Mouse (Mus musculus) E14TG2a.4 (cell line): ENCODE measurements at regions not wholly inside any gene's neighbourhood (a gene's known extent, or its start where the extent isn't known, plus 50 kb on each side); places are given as distances from the start of the nearest gene placed in this dataset.
"Not testable (repeated sequence)": the region's sequence is repeated elsewhere in the genome, so short reads cannot be mapped to it uniquely, and the experiment has no call there.

Experiments used
- H3K27me3 ChIP-seq: 2 replicates; pipeline ENCODE4 v1.6.1; 2014; ENCODE audit warnings: low read length, control low read depth; ENCODE audit not compliant: insufficient read depth
- H3K36me3 ChIP-seq: 2 replicates; pipeline ENCODE4 v1.6.1; 2014; ENCODE audit warnings: low read length, control low read depth; ENCODE audit not compliant: insufficient read depth
- H3K4me1 ChIP-seq: replicated peaks from 2 replicates; pipeline ENCODE4 v1.6.1; 2014; ENCODE audit warnings: low read depth, low read length, control low read depth
- H3K4me3 ChIP-seq: replicated peaks from 2 replicates; pipeline ENCODE4 v1.5.1; 2014; ENCODE audit warnings: mild to moderate bottlenecking, low read length
- H3K9me3 ChIP-seq: 2 replicates; pipeline ENCODE4 v1.6.1; 2014; ENCODE audit warnings: low read length, control low read depth
- CTCF ChIP-seq: conservative IDR thresholded peaks from 2 replicates; pipeline ENCODE4 v1.5.1; 2014; ENCODE audit warnings: low read length
- NANOG ChIP-seq: IDR thresholded peaks from 2 replicates; pipeline ENCODE4 v1.6.1; 2014; ENCODE audit warnings: borderline replicate concordance, low read length, mixed read lengths
- POU5F1 ChIP-seq: IDR thresholded peaks from 2 replicates; pipeline ENCODE4 v1.6.1; 2014; ENCODE audit warnings: low read length, borderline replicate concordance

DNA sequence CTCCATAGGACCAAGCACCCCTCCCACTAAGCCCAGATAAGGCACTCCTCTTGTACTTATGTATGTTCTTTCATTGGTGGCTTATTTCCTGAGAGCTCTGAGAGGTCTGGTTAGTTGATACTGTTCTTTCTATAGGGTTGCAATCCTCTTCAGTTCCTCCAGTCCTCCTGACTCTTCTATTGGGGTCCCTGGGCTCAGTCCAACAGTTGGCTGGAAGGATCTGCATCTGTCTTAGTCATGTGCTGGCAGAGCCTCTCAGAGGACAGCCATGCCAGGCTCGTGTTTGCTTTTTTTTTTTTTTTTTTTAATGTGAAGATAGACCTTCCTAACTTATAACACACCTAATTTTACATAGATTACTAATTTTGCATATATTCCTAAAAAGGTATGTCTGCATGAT lies 180.5 kb downstream of the Cd109 start:
- no peak overlapping the region for H3K4me3 ChIP-seq
- TF ChIP-seq POU5F1, result no peak
- TF ChIP-seq CTCF, result no peak
- TF ChIP-seq NANOG, result no peak
- no peaks in the 10 kb centered on the region for H3K36me3 ChIP-seq
- no peaks in the 10 kb centered on the region for H3K9me3 ChIP-seq
- H3K27me3 ChIP-seq, result no peaks in the 10 kb centered on the region
- H3K4me1 ChIP-seq, result no peaks in the 10 kb centered on the region

DNA sequence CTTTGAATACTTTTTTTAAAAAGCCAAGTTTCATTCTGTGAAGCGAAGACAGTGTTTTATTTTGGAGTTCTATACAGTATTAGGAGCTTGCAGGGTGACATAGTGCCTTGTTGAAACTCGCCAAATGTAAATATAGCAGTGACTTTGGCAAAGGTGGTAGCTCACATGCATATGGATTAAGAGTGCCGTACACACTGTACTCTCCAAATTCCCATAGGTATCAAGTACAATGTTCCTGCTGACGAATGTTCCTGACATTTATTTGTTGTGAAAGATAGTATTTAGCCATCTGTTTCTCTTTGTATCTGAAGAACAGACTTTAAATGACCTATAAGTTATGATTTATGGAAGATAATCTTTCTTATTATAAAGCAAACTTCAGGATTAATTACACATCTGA lies 201.9 kb downstream of the Cd109 start:
- no peak overlapping the region for H3K4me3 ChIP-seq
- TF ChIP-seq CTCF (no peak), POU5F1 (no peak), NANOG (no peak)
- H3K36me3 ChIP-seq, result no peaks in the 10 kb centered on the region
- H3K4me1 ChIP-seq, result no peaks in the 10 kb centered on the region
- H3K9me3 ChIP-seq, result no peaks in the 10 kb centered on the region
- H3K27me3 ChIP-seq, result no peaks in the 10 kb centered on the region

DNA sequence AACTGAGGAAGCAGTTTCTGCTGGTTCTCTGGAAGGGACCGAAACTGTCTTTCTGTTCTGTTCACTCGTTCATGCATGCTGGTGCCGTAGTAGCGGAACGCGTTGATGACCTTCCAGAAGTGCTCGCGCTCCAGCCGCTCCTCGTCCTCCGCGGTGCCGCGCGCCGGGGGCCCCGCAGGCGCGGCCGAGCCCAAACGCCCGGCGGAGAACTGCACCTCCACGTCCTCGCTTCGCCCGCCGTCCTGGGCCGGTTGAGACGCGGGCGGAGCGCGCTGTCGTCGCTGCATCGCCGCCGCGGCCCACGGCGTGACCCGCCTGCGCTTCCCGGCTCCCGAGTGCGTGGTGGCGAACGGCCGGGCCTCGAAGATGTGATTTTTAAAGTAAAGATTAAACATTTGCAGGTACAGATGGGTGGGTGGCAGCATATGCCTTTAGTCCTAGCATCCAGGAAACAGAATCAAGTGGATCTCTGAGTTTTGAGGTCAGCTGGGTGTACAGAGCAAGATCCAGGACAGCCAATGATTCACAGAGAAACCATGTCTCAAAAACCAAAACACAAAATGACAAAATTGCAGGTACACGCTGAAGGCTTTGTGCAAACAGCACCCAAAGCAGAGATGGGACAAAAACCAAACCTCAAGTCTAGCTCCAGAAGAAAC lies 206.3 kb downstream of the Cd109 start:
- peak overlapping the region; percentile 64 for H3K4me3 ChIP-seq
- H3K4me1 ChIP-seq, H3K36me3 ChIP-seq, H3K27me3 ChIP-seq, H3K9me3 ChIP-seq: not testable (repeated sequence)

DNA sequence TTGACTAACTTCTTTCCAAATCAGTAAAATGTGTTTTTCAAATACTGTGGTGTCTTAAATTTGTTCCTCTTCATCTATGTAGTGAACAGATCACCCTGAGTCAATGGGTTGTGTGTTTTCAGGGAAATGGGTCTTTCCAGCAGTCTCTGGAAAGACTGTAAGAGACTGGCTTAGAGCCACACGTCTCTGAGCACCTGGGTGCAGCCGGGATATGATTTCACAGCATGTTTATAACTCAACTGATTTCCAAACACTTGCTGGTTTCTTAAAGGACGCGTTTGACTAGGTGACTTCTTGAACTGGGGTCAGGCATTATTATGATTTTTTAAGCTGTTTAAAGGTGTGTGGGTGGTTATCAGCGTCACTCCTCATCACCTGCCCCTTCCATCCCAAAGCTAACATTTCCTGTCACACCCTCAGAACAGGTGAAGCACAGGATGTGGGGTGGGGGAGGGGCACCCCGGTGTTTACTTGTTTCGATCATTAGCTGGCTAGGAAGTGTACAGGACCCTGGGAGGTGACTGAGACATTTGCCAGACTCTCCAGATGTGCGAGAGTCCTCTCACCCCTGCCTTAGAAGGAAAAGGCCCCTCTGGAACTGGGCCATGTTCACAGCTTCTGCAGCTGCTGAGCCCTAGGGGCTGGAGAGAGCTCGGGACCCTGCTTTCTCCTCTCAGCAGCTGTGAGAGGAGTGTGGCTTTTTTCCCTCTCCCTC lies 229.8 kb downstream of the Cd109 start:
- H3K27me3 ChIP-seq, result no peaks in the 10 kb centered on the region
- no peaks in the 10 kb centered on the region for H3K36me3 ChIP-seq
- no peak for TF ChIP-seq CTCF
- no peak for TF ChIP-seq NANOG
- TF ChIP-seq POU5F1, result no peak
- H3K9me3 ChIP-seq, result peaks cover 7% of the 10 kb centered on the region; the same call in 1 of the 2 replicates
- peaks cover 12% of the 10 kb centered on the region for H3K4me1 ChIP-seq
- H3K4me3 ChIP-seq, result no peak overlapping the region

DNA sequence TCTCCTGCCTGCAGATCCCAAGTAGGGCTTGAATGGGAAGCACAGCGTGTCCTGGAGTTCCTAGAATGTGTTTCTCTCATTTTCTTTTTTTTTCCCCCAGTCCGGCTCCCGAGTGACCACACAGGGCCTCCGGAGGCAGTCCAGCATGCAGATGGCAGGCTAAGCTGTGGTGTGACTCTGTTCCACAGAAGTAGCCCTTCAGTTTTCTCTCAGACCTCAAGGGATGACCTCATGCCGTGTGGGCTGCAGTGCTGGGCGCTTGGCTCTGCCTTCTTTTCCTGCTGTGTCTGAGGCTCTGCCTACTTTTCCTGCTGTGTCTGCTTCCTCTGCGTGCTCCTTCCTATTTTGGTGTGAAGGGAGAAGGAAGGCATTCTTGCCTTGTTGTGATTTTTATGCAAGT lies 230.8 kb downstream of the Cd109 start:
- Histone ChIP-seq H3K27me3 (no peaks in the 10 kb centered on the region), H3K9me3 (peaks cover 7% of the 10 kb centered on the region; the same call in 1 of the 2 replicates), H3K4me1 (peaks cover 12% of the 10 kb centered on the region), H3K4me3 (no peak overlapping the region), H3K36me3 (no peaks in the 10 kb centered on the region)
- no peak for TF ChIP-seq NANOG
- TF ChIP-seq CTCF, result no peak
- TF ChIP-seq POU5F1, result no peak

DNA sequence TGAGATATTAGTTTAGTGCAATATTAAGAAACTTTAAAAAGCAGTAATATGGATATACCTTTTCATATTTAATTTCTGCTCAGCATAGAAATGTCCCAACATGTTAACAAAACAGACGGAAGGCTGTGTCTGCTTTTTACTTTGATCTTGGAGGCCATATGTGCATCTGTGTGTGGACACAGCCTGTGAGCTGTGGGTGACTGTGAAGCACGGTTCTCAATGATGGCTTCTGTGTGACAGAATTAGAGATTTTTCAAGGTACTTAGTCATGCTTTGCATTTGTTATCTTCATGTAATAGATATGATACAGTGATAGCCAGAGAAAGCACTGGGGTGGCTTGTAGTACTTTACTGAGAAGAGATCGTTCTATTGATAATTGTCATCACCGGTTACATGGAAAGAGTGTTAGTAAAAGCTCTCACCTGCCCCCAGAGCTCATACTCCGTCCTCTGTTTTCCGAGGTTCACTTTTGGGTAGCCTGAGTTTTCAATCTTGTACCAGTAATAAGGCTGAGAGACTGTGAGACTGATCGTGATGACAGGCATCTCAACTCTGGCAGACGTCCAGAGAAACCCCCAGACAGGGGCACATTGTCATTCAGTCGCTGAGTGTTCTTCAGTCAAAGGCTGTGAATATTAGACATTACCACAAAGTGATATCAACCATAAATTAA lies 232.7 kb downstream of the Cd109 start:
- peaks cover 12% of the 10 kb centered on the region for H3K4me1 ChIP-seq
- no peaks in the 10 kb centered on the region for H3K27me3 ChIP-seq
- H3K9me3 ChIP-seq, result peaks cover 7% of the 10 kb centered on the region; the same call in 1 of the 2 replicates
- no peak overlapping the region for H3K4me3 ChIP-seq
- no peaks in the 10 kb centered on the region for H3K36me3 ChIP-seq
- TF ChIP-seq NANOG (no peak), CTCF (no peak), POU5F1 (no peak)

DNA sequence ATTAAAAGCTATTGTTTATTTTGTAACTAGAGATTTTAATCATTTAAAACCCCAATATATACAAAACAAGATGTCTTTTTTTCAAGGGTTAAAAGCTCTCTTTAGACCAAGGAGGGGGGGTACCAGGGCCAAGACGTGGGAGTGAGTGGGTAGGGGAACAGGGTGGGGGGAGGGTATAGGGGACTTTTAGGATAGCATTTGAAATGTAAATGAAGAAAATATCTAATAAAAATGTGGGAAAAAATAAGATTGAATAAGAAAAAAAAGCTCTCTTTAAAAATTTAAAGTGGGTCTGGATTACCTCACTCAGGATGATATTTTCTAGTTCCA lies 233.2 kb downstream of the Cd109 start:
- not testable (repeated sequence) for H3K36me3 ChIP-seq, H3K27me3 ChIP-seq, H3K9me3 ChIP-seq, H3K4me3 ChIP-seq
- peaks cover 12% of the 10 kb centered on the region for H3K4me1 ChIP-seq

DNA sequence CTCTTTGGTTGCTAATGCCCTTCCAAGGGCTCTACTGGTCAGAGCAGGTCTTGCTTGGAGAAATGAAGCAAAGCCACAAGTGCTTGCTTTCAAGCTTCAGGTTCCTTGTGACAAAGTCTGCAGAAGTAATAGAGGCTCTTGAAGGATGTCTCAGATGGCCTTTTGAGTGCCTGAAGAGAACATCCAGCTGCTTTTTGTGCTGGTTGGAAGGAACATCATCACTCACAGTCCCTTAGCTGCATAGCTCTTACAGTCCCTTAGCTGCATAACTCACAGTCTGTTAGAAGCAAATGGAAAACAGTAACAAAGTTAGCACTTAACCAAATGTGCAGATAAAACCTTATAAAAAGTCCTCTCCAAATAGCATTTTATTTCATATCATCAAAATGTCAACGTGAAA lies 241.6 kb downstream of the Cd109 start:
- no peak for TF ChIP-seq POU5F1
- TF ChIP-seq NANOG, result no peak
- no peak for TF ChIP-seq CTCF
- Histone ChIP-seq H3K4me1 (no peaks in the 10 kb centered on the region), H3K9me3 (peaks cover 15% of the 10 kb centered on the region), H3K36me3 (no peaks in the 10 kb centered on the region), H3K4me3 (no peak overlapping the region), H3K27me3 (no peaks in the 10 kb centered on the region)

DNA sequence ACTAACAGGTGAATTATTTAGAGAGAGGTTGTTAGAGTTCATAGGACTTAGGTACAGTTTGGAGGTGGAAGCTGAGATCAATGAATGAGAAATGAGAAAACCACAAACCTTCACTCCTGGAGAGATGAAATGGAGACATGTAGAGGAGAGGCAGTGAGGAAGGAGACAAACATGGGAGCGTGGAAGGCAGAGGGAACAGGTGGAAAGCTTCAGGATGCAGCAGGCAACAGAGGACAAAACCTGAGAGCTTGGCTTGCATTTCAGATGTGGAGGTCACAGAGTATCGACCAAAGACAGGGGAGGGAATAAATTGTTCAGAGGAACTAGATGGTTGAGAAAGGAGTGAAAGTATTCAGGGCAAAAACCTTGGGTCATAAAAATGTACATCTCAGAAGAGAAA lies 244.6 kb downstream of the Cd109 start:
- TF ChIP-seq NANOG (no peak), CTCF (no peak), POU5F1 (no peak)
- Histone ChIP-seq H3K4me1 (no peaks in the 10 kb centered on the region), H3K27me3 (no peaks in the 10 kb centered on the region), H3K36me3 (no peaks in the 10 kb centered on the region), H3K4me3 (no peak overlapping the region), H3K9me3 (peaks cover 2% of the 10 kb centered on the region; the same call in 1 of the 2 replicates)
